Mouse (Mus musculus): ENCODE results near the gene Gnb2.

Gene Gnb2

DNA sequence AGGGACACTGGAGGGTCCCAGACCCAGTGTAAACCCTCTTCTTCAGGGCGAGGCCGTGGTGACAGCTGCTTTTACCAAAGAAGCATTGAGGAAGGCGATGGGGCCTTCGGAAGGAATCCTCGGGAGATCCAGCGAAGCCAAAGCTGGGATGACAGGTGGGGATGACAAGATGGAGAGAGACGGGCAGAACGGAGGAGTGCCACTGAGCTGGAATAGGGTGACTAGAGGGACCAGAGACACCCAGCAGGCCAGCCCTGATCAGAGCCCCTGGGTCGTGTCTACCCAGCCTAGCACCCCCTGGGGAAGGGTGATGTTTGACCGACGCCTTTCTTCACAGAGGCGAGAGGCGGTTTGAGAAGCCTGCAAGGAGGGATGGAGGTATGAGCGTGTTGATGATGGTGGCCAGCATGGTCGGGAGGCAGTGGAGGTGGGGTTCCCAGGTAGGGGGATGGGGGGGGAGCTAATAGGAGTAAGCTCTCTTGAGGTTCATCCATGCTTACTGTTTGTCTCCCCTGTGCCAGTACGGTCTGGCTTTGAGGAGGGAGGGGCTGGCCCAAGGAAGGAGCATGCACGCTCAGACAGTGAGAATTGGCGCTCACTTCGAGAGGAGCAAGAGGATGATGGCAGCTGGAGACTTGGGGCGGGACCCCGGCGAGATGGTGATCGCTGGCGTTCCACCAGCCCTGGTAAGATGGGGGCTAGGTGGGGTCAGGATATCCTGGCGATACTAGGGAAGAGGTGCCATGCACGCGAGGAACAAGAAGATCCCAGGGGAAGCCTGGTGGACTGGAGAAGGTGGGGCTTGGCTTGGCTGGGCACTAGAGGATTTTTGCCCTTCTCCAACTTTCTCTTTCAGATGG, 13.4 kb downstream of the Gnb2 start:
- no peak for DNase-seq (ENCODE audit: low spot score in 2 of 2)

DNA sequence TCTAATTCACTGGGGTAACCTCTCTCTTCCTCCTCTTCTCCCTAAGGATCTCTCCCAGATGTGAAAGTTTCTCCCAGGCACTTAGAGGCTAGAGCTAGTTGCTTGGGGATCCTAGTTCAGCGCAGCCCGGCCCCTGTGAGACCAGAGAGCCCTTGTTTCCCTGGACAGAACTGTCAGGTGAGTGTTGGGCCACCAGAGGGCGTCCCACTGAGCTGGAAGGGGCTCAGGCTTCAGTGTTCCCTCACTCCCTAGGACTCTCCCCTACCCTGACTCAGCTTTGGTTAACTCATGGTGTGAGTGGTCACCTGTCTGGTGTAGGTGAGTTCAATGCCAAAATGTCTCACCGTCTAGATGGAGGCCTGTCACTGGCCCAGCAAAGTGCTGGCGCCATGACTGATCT, 14.9 kb downstream of the Gnb2 start, which contains the start of gene Gigyf1:
Gene Gigyf1, plus strand, starts transcription at position 113 of the 400 bp plus-strand sequence.
- DNase-seq (ENCODE audit: low spot score in 2 of 2): no peak

DNA sequence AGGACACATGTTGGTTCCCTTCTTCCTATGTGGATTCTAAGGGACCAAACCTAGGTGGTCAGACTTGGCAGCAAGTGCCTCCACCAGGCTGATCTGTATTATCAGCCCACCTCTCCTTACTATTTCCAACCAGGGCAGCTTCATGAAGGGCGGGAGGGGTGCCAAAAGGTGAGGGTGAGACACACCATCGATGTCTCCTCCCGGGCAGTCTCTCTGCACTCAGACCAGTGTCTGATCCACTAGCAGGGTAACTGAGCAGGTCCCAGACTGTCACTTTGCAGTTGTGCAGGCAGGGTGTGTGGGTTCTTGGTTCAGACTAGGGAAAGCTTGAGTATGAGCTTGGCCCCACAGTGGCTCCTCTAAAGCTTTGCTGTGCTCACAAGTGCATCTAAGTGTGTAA, 18.5 kb downstream of the Gnb2 start:
- no peak for DNase-seq (ENCODE audit: low spot score in 2 of 2)

DNA sequence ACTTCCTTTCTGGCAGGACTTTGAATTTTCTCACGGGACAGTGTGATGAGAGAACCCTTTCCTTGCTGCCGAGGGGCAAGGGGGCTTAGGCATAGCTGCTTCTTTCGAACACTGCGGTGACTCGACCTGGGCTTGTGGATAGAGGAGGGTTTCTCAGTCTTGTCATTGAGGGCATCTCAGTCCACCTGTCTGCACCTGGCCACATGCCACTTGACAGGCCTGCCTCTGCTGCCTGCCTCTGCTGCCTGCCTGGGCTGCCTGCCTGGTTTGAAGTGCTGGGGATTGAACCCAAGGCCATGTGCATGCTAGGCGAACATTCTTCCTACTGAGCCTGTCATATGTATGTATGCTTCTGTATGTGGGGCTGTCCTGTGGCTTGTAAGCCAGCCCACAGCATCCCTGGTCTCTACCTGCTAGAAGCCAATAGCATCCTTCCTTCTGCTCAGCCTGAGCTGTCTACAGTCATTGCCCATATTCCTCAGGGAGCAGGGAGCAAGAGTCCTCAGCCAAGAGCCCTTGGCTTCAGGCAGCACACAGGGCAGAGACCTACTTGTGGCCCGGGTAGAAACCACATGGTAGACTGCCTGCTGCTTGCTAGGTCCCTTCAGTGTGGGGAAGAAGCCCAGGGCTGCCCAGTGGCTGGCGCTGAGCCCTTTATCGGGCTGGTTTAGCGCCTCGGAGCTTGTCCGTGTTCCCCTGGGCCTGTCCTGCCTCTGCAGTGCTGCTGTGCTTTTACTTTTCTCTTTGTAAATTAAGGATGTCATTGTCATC, 19.2 kb downstream of the Gnb2 start:
- DNase-seq (ENCODE audit: low spot score in 2 of 2): no peak

DNA sequence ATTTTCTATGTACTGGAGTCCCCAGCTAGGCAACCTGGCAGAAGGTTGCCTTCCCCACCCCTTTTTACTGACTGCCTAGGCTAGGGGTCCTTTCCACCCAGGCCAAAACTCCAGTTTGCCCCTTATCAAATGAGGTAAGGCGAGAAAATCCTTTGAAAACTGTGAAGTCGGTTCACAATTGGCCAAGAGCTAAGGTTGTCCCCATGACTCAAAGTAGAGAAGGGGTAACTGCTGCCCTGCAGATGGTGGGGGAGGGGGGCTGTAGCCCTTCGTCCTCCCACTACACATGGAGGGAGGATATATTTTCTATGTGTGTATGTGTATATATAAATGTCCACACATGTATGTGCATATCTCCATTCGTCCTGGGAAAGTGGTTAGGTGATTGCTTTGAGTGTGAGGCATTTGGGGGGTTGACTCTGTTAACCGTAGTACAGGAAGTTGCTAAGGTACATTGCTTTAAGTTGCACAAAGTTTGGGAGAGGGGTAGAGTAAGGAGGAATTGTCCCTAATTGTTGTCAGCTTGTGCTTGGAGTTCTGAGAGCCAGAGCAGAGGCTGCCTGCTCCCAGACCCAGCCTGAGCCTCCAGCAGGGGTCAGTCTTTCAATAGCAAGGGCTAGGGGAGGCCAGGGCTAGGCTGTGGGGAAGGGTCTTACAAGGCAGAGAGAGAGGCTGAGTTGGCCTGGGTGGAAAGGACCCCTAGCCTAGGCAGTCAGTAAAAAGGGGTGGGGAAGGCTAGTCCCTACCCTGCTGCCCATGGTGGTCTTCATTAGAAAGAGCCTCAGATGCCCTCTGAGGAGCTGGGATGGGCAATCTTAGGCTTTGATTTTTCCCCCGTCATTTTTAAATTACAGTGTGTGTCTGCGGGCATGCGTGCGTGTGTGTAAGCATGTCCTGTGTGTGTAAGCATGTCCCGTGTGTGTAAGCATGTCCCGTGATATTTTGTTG, 20.2 kb downstream of the Gnb2 start:
- no peak for DNase-seq (ENCODE audit: low spot score in 2 of 2)

DNA sequence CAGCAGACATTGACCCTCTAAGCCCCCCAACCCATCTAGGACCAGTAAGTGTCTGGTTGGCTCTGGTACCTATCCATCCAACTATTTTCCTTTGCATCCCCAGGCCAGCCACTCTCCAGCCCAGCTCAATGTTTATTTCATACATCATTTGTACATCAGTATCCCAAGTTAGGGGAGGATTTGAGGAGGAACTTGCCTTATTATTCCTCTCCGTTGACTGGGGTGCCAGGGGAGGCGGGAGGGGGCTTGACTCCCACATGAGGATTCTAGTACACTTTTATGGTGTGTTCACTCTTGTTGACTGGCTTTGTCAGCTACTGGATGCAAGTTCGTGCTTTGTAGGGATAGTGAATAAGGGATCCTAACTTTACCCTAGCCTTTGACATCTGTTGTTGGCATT, 21.6 kb downstream of the Gnb2 start:
- DNase-seq (ENCODE audit: low spot score in 2 of 2): no peak

DNA sequence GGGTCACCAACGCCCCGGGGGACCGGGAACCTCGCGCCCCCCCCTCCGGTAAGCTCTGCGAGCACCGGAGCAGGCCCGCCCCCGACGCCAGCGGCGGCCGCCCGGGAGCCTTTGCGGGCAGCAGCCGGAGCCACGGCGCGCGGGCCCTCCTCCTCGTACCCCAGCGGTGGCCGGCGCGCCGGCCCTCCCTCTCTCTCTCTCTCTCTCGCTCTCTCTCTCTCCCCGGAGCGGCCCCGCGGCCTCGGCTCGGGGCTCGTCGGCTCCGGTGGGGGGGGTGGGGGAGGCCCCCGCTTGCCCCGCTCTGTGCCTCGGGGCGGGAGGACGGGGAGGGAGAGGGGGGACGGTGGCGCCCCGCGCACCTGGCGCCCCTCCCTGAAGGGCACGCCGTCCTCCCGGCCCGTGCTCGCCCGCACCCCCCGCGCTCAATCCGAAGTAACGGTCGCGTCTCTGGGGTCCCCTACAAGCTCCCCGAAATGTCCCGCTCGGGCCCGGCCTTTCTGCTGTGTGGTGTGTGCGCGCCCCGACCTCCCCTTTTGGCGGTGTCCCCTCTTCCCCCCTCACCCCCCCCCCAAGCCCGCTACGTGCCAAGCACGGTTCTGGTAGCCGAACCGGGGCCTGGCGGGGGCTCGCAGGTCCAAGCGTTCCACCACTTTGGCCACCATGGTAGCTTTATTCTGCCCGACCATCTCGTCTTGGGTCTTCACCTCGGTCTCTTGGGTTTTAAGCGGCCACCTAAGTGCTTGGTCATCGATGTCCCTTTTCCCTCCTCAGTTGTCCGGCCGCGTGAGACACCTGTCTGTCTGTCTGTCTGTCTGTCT, 22.5 kb downstream of the Gnb2 start:
- DNase-seq (ENCODE audit: low spot score in 2 of 2): no peak

DNA sequence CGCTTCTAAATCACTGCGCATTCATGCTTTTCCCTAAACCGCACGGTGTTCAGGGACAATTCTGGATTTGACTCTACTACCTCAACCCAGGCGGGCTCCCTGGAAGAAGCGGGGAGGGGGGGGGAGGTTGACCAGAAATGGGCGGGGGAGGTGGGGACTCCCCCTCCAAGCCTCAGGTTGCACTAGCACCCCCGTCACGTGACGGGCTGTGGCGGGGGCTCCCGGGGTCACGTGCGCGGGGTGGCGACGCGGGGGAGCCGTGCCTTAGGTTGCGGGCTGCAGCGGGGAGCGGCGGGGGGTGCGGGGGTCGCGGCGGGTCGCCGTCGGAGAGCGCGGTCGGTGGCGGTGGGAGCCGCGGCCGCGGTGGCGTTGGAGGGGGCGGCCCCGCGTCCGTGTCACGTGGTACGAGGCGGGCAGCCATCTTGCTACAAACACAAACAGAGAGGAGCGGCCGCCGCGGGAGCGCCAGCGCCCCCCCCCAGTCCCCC, 23.3 kb downstream of the Gnb2 start:
- DNase-seq (ENCODE audit: low spot score in 2 of 2): peak; percentile 46 to 62

DNA sequence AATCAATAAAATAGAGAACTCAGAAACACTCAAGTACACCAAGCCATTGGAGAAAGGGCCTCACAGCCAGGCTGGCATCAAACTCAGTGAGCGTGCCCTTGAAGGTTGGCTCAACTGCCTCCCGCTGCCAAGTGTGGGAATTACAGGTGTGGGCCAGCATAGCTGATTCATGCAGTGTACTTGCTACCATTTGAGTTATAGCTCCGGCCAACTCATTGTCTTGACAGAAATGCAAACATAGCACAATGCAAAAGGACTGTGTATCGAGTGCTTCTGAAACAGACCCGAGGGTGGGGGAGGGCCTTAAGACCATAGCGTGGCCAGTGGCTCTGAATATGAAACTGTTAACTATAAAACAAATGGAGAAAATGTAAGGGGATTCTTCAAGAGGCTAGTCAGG, 29.3 kb downstream of the Gnb2 start:
- no peak for DNase-seq (ENCODE audit: low spot score in 2 of 2)

DNA sequence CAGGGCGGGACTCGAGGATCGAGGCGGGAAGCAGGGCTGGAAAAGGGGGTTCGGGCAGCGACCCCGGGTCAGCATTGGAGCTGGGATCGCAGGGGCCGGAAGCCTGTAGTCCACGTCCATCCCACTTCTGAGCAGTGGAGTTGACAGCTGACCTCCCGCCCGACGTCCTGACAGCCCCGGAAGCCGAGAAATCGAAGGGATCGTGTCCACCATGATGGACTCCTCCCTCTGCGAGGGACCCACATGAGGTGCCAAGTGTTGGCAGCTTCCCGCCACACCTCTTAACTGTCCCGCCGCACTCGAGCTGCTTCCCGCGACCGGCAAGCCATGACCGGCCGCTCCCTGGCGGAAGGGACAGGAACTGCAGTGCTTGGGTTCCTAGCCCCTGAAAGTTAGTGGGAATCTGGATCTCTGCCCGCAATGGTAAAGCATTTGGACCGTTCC, 30.6 kb downstream of the Gnb2 start:
- DNase-seq (ENCODE audit: low spot score in 2 of 2): peak; percentile 67 to 82

DNA sequence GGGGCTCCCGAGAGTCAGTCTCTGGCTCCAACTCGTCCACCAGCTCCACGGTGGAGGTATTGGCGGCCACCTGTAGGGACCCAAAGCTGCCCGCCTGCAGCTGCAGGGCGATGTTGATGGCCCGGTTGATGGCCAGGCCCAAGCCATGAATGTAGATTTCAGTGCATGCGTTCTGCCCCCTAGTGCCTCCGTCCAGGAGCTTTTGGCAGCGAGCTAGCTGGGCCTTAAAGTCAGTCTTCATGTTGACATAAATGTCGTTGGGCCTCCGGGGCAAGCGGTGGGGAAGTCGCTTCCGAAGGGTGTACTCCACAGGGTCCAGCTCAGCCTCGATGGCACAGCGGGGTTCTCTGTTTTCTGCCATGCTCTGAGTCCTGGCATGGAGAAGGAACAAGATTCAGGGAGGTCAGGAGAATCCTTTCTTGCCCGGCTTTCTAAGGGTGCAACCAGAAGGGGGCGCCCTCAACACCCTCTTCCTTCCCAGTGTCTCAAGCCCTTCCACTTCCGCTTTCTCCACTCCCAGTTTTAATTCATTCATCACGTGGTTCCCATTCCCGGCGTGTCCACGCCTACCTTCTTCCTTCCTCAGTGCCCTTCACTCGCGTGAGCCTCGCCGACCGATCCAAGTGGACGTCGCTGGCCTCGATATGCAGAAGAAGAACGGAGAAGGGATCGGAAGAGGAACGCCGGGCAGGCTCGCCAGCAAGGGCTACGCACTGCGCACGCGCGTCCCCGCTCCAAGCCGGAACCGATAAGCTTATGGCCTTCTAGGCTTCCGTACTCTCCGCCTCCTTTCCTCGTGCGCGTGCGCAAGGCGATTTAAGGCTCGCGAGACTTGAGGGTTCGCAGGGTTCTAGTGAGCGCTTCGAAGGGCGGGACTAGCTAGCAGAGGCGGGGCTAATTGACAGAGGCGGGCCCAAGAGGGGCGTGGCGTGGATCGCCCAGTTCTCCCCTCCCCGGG, 31.3 kb downstream of the Gnb2 start, which contains the start of gene Pop7:
Gene Pop7, minus strand, starts transcription at position 810 of the 958 bp plus-strand sequence.
- DNase-seq (ENCODE audit: low spot score in 2 of 2): peak; percentile 100

DNA sequence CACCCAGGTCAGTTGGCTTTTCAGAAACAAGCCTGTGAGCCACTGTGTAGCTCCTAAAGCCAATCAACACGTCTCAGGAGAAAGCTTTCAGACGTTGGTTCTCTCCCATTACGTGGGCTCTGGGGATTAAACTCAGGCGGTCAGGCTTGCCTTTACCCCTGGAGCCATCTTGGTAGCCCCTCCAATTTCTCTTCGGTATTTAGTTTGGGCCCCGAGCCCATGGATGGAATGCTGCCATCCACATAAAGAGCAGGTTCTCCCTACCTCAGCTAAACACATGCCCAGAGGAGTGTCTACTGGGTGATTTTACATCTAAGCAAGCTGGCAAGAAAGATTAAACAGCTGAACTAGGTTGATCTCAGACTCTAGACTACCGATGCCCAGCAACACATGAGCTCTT, 33.1 kb downstream of the Gnb2 start:
- DNase-seq (ENCODE audit: low spot score in 2 of 2): no peak

DNA sequence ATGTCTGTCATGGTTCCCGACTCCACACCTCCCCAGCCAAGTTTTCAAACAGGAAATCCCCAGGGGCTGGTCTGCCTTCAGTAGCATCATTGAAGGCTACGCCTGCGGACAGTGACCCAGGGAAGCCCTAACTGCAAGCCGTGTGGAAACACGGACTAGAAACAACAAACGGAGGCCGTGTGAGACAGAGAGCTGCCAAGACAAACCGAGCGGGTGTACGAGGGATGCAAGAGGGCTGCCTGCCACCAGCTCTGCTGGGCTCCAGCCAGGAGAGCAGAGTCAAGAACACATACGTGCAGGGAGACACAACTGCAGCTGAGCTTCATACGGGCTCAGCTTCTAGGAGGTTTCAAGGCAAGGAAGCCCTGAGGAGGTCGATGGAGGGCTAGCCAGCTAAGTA, 39.5 kb downstream of the Gnb2 start:
- DNase-seq (ENCODE audit: low spot score in 2 of 2): no peak

DNA sequence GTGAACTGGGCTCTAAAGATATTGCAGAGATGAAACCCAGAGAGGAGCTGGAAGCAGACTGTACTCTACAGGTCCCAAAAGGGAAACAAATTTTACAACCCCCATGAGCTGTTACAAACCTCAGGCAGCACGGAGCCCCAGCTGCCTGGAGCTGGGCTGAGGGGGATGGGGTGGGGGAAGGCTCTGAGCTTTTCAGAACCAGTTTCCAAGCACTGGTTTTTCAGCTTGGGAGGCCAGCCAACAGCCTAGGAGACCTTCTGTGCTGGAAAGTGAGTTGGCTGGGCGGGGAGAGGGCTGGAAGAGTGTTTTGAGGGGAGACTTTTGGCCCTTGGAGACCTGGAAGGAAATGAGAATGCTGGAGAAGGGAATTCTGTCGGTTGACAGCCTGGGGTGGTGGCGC, 41.8 kb downstream of the Gnb2 start:
- DNase-seq (ENCODE audit: low spot score in 2 of 2): no peak

DNA sequence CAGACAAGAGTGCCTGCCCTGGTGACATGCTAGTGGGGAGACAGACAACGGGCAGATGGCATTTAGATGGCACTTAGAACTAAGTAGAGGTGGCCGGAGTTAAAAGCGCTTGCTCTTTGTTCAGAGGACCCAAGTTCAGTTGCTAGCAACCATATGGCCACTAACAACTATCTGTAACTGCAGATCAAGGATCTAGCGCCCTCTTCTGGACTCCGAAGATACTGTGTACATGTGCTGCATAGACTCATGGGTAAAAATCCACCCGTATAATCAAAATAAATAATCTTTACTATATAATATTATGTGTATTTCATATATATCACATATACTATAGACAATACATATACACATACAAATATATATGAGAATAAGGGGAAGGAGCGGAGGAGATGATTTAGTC, 45.7 kb downstream of the Gnb2 start:
- DNase-seq (ENCODE audit: low spot score in 2 of 2): no peak

DNA sequence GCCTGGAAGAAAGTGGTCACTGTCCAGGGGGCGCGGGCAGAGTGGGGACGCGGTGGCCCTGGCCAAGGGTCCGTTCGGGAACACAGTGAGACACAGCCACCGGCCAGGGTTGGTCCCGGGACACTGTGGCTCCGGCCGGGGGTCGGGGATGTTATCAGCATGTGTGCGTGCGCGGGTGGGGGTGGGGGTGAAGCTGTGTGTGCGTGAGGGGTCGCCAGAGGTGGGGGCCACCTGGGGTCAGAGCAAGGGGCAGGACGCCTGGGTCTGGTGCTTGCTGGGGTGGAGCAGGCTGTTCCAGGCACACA, 47.5 kb downstream of the Gnb2 start:
- no peak for DNase-seq (ENCODE audit: low spot score in 2 of 2)

DNA sequence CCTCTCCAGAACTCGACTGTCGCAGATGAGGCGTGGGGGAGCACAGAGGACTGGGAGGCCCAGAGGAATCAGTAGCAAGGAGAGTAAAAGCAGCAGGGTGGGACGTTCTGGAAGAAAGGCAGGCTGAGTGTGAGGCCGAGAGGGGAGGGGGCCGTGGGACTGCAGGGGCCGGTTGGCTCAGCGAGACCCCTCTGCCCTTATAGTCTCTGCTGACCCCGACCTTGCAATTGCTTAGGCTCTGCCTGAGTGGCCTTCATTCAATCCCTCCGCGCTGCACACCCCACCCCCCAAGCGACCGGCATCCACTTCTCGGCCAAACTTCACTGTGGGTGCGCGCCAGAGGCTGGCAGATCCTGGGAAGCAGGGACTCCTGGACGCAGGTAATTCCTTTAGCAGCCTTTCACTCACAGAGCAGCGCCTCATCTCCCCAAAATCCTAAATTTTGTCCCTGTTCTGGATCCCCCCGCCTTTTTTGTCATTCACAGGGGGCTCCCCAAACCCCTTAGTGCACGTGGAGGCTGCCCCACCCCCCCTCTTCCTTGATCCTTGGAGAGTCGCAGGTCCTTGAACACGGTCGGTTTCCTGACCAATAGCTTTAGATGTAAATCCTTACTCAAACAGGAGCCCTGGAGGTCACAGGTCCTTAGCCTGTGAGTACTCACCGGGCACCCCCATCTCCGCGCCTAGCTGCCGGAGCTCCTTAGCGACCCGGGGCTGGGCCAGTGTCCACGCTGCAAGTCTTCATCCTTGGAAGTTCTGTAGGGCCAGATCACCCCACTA, 48.0 kb downstream of the Gnb2 start:
- no peak for DNase-seq (ENCODE audit: low spot score in 2 of 2)

DNA sequence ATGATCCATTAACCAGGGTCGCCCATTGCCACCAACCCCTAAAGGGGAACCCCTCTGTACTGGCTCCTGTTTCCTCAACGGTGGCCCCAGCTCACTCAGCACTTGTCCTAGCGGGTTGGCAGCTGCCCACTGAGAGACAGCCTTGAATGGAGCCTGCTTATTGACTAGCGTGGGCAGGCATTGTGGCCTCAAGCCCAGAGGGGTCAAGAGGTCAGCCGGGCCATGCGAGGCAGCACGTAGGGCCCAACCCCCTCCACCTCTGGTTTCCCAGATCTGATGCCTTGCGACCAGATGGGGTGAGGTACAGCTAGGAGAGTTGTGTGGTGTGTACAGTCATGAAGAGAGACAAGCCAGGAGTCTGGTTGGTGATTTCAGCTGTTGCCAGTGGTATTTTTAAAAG, 51.4 kb downstream of the Gnb2 start:
- no peak for DNase-seq (ENCODE audit: low spot score in 2 of 2)

DNA sequence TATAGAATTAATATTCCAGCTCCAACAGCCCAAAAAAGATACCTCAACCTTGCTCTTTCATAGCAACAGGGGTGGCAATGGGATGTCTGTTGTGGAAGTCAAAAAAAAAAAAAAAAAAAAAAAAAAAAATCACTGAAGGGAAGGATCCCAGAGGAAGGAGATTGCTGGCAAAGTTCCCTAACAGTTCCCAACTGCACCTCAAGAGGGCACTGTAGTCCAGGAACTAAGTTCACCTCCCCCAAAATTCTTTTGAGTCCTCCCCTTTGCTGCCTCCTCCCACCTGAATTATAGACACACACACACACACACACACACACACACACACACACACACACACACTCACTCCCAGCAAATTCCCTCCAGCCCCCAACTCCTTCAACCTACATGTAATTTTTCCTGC, 52.2 kb downstream of the Gnb2 start:
- DNase-seq (ENCODE audit: low spot score in 2 of 2): peak; percentile 19 to 51
